Mouse (Mus musculus) spleen, postnatal 36 days (tissue): ENCODE data around the gene Tnks2.
A peak's percentile ranks its signal among the peaks of the same experiment; 100 is the strongest.

ENCODE experiments used
- DNase-seq, 2 experiments: peaks; one replicate each; pipeline ENCODE4 v3.0.0; 2022; ENCODE audit warnings: low spot score in 2 of 2, mixed read lengths in 1 of 2

The Tnks2 gene

GRCm38 (mm10) chr19:36932613-36933012 is 98.6 kb downstream of the Tnks2 start:
- DNase-seq = peak; percentile 48 to 60

DNA sequence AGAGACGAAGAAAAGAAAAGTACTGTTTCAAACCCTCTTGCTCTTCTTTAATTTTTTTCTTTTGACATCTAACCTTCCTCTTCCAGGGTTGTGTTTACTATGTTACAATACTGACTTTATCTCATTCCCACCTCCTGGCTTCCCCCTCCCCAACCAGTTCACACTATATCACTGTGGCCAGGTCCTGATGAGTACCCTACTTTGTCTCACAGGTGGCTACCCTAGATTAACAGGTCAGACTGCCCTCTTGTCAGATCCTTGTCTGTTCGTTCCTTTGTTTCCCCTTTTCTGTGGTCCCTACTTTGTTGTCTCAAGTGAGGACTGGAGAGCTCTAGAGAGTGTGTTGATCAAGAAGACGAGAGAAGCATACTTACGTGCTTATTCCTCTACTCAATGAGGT is 102.3 kb downstream of the Tnks2 start:
- no peak for DNase-seq

- no peak for DNase-seq
Measured at GRCm38 (mm10) chr19:36938008-36938407, 104.0 kb downstream of the Tnks2 start.

DNA sequence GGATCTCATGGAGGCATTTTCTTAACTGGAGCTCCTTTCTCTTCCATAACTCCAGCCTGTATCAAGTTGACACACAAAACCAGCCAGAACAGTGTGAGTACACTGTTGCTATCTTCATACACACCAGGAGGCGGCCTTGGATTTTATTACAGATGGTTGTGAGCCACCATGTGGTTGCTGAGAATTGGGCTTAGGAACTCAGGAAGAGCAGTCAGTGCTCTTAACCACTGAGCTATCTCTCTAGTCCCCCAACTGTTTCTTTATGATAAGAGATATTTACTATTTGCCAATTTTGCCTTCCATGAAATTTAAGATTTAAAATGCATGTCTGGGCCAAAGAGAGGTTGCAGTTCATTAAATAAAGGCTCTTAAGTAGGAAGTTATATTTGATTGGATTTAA is 106.0 kb downstream of the Tnks2 start:
- DNase-seq = no peak
